Mouse (Mus musculus) heart, postnatal 0 days (tissue): ENCODE data around the gene Ptcd1.

Experiments used
- CTCF ChIP-seq: IDR thresholded peaks from 2 replicates; pipeline ENCODE4 v1.5.1; 2016; ENCODE audit warnings: antibody characterized with exemption, control low read depth, low read depth
- EP300 ChIP-seq: IDR thresholded peaks from 2 replicates; pipeline ENCODE4 v1.6.1; 2016; ENCODE audit warnings: antibody characterized with exemption, low read depth

- no peak for TF ChIP-seq CTCF
- no peak for TF ChIP-seq EP300
These were observed 68.5 kb downstream of the Ptcd1 start for GRCm38 (mm10) chr5:145098340-145098821.
